Mouse (Mus musculus): Measurements from ENCODE around the gene Higd1a. TPM values are rescaled to one million over a fixed set of nuclear protein-coding genes. Genes with fewer than 3 reads are reported as not detected.
A peak's percentile ranks its signal among the peaks of the same experiment; 100 is the strongest.

The Higd1a gene
- total RNA-seq, 2 experiments from 2014 or later, result 89.1 to 111 TPM

GRCm38 (mm10) chr9:121826356-121826755 is 31.8 kb downstream of the Higd1a start:
- TF ChIP-seq CTCF (IDR thresholded peaks at IDR 0.05), result no peak
- no peak for DNase-seq
- H3K4me3 ChIP-seq, result no peak overlapping the region
- intact Hi-C loops (cut with DNase I), result no loop called here
- H3K27ac ChIP-seq, result no peak overlapping the region

- no peak overlapping the region for H3K4me3 ChIP-seq
- no peak for DNase-seq
- peak overlapping the region; percentile 66 for H3K27ac ChIP-seq
- TF ChIP-seq CTCF (IDR thresholded peaks at IDR 0.05), result no peak
- intact Hi-C loops (cut with DNase I), result loop anchor here (2.0 kb wide), 1 partner anchor 31 kb away; the partner anchor contains the start of gene Hhatl
Measured at GRCm38 (mm10) chr9:121823991-121824390, 34.2 kb downstream of the Higd1a start.

- peak overlapping the region; percentile 66 for H3K27ac ChIP-seq
- no peak overlapping the region for H3K4me3 ChIP-seq
- intact Hi-C loops (cut with DNase I), result loop anchor here (2.0 kb wide), 1 partner anchor 30 kb away; the partner anchor contains the start of gene Hhatl
- no peak for TF ChIP-seq CTCF (IDR thresholded peaks at IDR 0.05)
- peak; percentile 55 for DNase-seq
Measured at GRCm38 (mm10) chr9:121823051-121823450, 35.1 kb downstream of the Higd1a start.

- Histone ChIP-seq H3K27ac (peak overlapping the region; percentile 66), H3K4me3 (no peak overlapping the region)
- DNase-seq, result no peak
- TF ChIP-seq CTCF (IDR thresholded peaks at IDR 0.05), result no peak
- intact Hi-C loops (cut with DNase I), result loop anchor here (2.0 kb wide), 1 partner anchor 30 kb away; the partner anchor contains the start of gene Hhatl
Measured at GRCm38 (mm10) chr9:121822585-121822991, 35.6 kb downstream of the Higd1a start.

- Histone ChIP-seq H3K4me3 (no peak overlapping the region), H3K27ac (no peak overlapping the region)
- no peak for DNase-seq
- intact Hi-C loops (cut with DNase I), result no loop called here
- TF ChIP-seq CTCF (IDR thresholded peaks at IDR 0.05), result no peak
Measured at GRCm38 (mm10) chr9:121820765-121821164, 37.4 kb downstream of the Higd1a start.

GRCm38 (mm10) chr9:121819771-121820471 is 38.2 kb downstream of the Higd1a start:
- DNase-seq, result no peak
- H3K4me3 ChIP-seq, result peak overlapping the region; percentile 36
- no peak for TF ChIP-seq CTCF (IDR thresholded peaks at IDR 0.05)
- intact Hi-C loops (cut with DNase I), result no loop called here
- peak overlapping the region; percentile 82 for H3K27ac ChIP-seq

GRCm38 (mm10) chr9:121819073-121819770 is 38.9 kb downstream of the Higd1a start:
- intact Hi-C loops (cut with DNase I), result no loop called here
- TF ChIP-seq CTCF (IDR thresholded peaks at IDR 0.05), result no peak
- Histone ChIP-seq H3K4me3 (peak overlapping the region; percentile 36), H3K27ac (peak overlapping the region; percentile 82)
- DNase-seq, result peak; percentile 70

GRCm38 (mm10) chr9:121815183-121815582 is 43.0 kb downstream of the Higd1a start:
- Histone ChIP-seq H3K4me3 (no peak overlapping the region), H3K27ac (no peak overlapping the region)
- DNase-seq, result no peak
- TF ChIP-seq CTCF (IDR thresholded peaks at IDR 0.05), result no peak
- intact Hi-C loops (cut with DNase I), result no loop called here

- no peak for DNase-seq
- Histone ChIP-seq H3K27ac (peak overlapping the region; percentile 35; the same call in 1 of the 2 replicates), H3K4me3 (no peak overlapping the region)
- TF ChIP-seq CTCF (IDR thresholded peaks at IDR 0.05), result no peak
- intact Hi-C loops (cut with DNase I), result no loop called here
Measured at GRCm38 (mm10) chr9:121810081-121810821, 47.9 kb downstream of the Higd1a start.

GRCm38 (mm10) chr9:121808511-121808910 is 49.7 kb downstream of the Higd1a start:
- H3K4me3 ChIP-seq, result no peak overlapping the region
- intact Hi-C loops (cut with DNase I), result no loop called here

GRCm38 (mm10) chr9:121807947-121808346 is 50.2 kb downstream of the Higd1a start:
- no peak for TF ChIP-seq CTCF (IDR thresholded peaks at IDR 0.05)
- H3K27ac ChIP-seq, result 0 out of 2 replicates have a peak overlapping the region, but pooled peaks have one; percentile 24
- intact Hi-C loops (cut with DNase I), result no loop called here
- DNase-seq, result no peak
- no peak overlapping the region for H3K4me3 ChIP-seq

More at GRCm38 (mm10) chr9:121808511-121808910, 49.7 kb downstream of the Higd1a start:
- no peak for TF ChIP-seq CTCF (IDR thresholded peaks at IDR 0.05)
- DNase-seq, result no peak
- H3K27ac ChIP-seq, result peak overlapping the region; percentile 24; the same call in 1 of the 2 replicates

- Histone ChIP-seq H3K27ac (0 out of 2 replicates have a peak overlapping the region, but pooled peaks have one; percentile 24), H3K4me3 (no peak overlapping the region)
- TF ChIP-seq CTCF (IDR thresholded peaks at IDR 0.05), result no peak
- no peak for DNase-seq
- intact Hi-C loops (cut with DNase I), result no loop called here
Measured at GRCm38 (mm10) chr9:121807546-121807945, 50.6 kb downstream of the Higd1a start.

Data from gastrocnemius, adult 2 months (tissue).